In the genomic region with DNA sequence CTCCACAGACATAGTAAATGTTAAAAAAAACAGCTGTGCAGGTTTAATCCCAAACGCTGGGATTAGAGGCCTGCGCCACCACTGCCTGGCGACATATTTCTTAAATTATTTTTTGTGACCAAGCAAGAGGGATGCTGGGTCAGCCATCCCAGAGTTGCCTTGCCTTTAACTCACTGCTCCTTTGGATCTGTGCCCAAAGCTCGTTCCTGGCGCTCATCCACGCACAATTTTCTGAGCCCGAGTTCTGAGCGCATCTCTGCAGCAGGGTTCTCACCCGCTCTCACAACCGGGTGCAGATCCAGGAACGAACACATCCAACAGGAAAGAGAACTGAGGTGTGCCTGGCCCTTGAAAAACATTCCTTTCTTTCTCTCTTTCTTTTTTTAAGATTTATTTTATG, we compare ENCODE assay signal across 9 mouse cellular contexts. TPM values are rescaled to one million over a fixed set of nuclear protein-coding genes. Genes with fewer than 3 reads are reported as not detected.
A peak's percentile ranks its signal among the peaks of the same experiment; 100 is the strongest.
DNase-seq lines count a peak whose midpoint lies in the region; ATAC-seq and TF ChIP-seq lines count a peak whose summit lies in the region.
"Had no signal": no experiment of that assay in that cellular context is flagged by ENCODE, and none has a peak within 500 bp of the region (broad histone marks: within the 10 kb centered on the region; RNA-seq: fewer than 3 reads in every experiment).

No protein-coding gene starts in this region.

- no peaks in the 10 kb centered on the region for H3K27me3 ChIP-seq in limb, embryonic 13.5 days
- no peaks in the 10 kb centered on the region for H3K27me3 ChIP-seq in limb, embryonic 10.5 days (ENCODE audit: low read depth, poor library complexity, severe bottlenecking)

- H3K4me1 ChIP-seq in limb, embryonic 13.5 days = peaks cover 11% of the 10 kb centered on the region
- peaks cover 20% of the 10 kb centered on the region for H3K4me1 ChIP-seq in limb, embryonic 10.5 days

- H3K9me3 ChIP-seq in limb, embryonic 13.5 days = no peaks in the 10 kb centered on the region
- no peaks in the 10 kb centered on the region for H3K9me3 ChIP-seq in limb, embryonic 10.5 days (replicated peaks)

- no peak for ATAC-seq in cerebellum, adult (ENCODE audit: insufficient number of reproducible peaks, low FRiP score, low TSS enrichment)
- ATAC-seq in limb, embryonic 13.5 days (ENCODE audit: low FRiP score, low read depth) = no peak

- no peak for TF ChIP-seq POLR2A in brain, embryonic 14.5 days (IDR thresholded peaks at IDR 0.05; ENCODE audit: borderline replicate concordance, extremely low read depth, insufficient read depth, insufficient read length, poor library complexity, severe bottlenecking)

- H3K9ac ChIP-seq in limb, embryonic 13.5 days = 0 out of 2 replicates have a peak overlapping the region, but pooled peaks have one; percentile 10

- peak; percentile 26 for DNase-seq in cerebellum, adult 11 months
- DNase-seq in limb, embryonic 10.5 days (ENCODE audit: low spot score) = no peak
- peak; percentile 23 for DNase-seq in brain, embryonic 14.5 days (ENCODE audit: low read depth)
- DNase-seq in kidney, postnatal 10 days = peak; percentile 53
- DNase-seq in thymus, postnatal 0 days (ENCODE audit: low spot score) = no peak
- DNase-seq in thymus, postnatal 36 days = no peak

- no peak overlapping the region for H3K4me3 ChIP-seq in limb, embryonic 13.5 days
- H3K4me3 ChIP-seq in limb, embryonic 10.5 days = no peak overlapping the region

- no peak for TF ChIP-seq CTCF in brain, embryonic 14.5 days (IDR thresholded peaks at IDR 0.05; ENCODE audit: borderline replicate concordance, extremely low read depth, insufficient read depth, insufficient read length)

- no peak overlapping the region for H3K4me2 ChIP-seq in limb, embryonic 13.5 days (replicated peaks)

- no peaks in the 10 kb centered on the region for H3K36me3 ChIP-seq in limb, embryonic 13.5 days
- H3K36me3 ChIP-seq in limb, embryonic 10.5 days = no peaks in the 10 kb centered on the region

- no peak overlapping the region for H3K27ac ChIP-seq in limb, embryonic 13.5 days
- no peak overlapping the region for H3K27ac ChIP-seq in limb, embryonic 10.5 days

- WGBS in limb, embryonic 13.5 days = 70% methylated on average over 11 of the region's 11 CpGs
- WGBS in limb, embryonic 10.5 days = 79% methylated on average over 11 of the region's 11 CpGs

RNA-seq across cellular contexts. Expression of gene Hnf1a, which starts 7.6 kb away (rescaled TPM):
- 0.05 TPM in 1 of 2 replicates, not detected in the other for polyA plus RNA-seq in limb, embryonic 13.5 days (2015; fragmentation: Nextera tagmentation; extraction: Ambion mirVana)
- polyA plus RNA-seq in limb, embryonic 10.5 days (2016; fragmentation: Nextera tagmentation; extraction: Ambion mirVana) = 0.09 and 0.11 TPM in 2 replicates
- polyA plus RNA-seq in brain, embryonic 14.5 days (2012; rRNA removed) = not detected in 2 replicates
- polyA plus RNA-seq in thymus, postnatal 0 days (2015; fragmentation: Nextera tagmentation; extraction: Ambion mirVana) = 1.3 and 1.6 TPM in 2 replicates
- polyA plus RNA-seq: hindbrain, embryonic 11.5 days had no signal

RNA-seq across cellular contexts. Expression of gene Sppl3, which starts 32.5 kb away (rescaled TPM):
- 16.2 and 17.3 TPM in 2 replicates for polyA plus RNA-seq in limb, embryonic 13.5 days (2015; fragmentation: Nextera tagmentation; extraction: Ambion mirVana)
- 15.2 and 15.3 TPM in 2 replicates for polyA plus RNA-seq in limb, embryonic 10.5 days (2016; fragmentation: Nextera tagmentation; extraction: Ambion mirVana)
- 129 TPM in 2 replicates for polyA plus RNA-seq in brain, embryonic 14.5 days (2012; rRNA removed)
- polyA plus RNA-seq in thymus, postnatal 0 days (2015; fragmentation: Nextera tagmentation; extraction: Ambion mirVana) = 15.2 and 22.3 TPM in 2 replicates

RNA-seq across cellular contexts. Expression of gene 2210016L21Rik, which starts 36.5 kb away (rescaled TPM):
- polyA plus RNA-seq in limb, embryonic 13.5 days (2015; fragmentation: Nextera tagmentation; extraction: Ambion mirVana) = 73.3 and 73.9 TPM in 2 replicates
- 42.3 and 48.6 TPM in 2 replicates for polyA plus RNA-seq in limb, embryonic 10.5 days (2016; fragmentation: Nextera tagmentation; extraction: Ambion mirVana)
- 69.2 and 72.7 TPM in 2 replicates for polyA plus RNA-seq in brain, embryonic 14.5 days (2012; rRNA removed)
- polyA plus RNA-seq in thymus, postnatal 0 days (2015; fragmentation: Nextera tagmentation; extraction: Ambion mirVana) = 58.5 and 69.2 TPM in 2 replicates

RNA-seq across cellular contexts. Expression of gene Oasl1, which starts 55.4 kb away (rescaled TPM):
- 0.49 and 0.62 TPM in 2 replicates for polyA plus RNA-seq in limb, embryonic 13.5 days (2015; fragmentation: Nextera tagmentation; extraction: Ambion mirVana)
- 0.09 and 0.24 TPM in 2 replicates for polyA plus RNA-seq in limb, embryonic 10.5 days (2016; fragmentation: Nextera tagmentation; extraction: Ambion mirVana)
- polyA plus RNA-seq in brain, embryonic 14.5 days (2012; rRNA removed) = 0.21 and 0.42 TPM in 2 replicates
- polyA plus RNA-seq in thymus, postnatal 0 days (2015; fragmentation: Nextera tagmentation; extraction: Ambion mirVana) = 5.0 and 6.3 TPM in 2 replicates

Comparison
In these comparisons a context has a peak if more than half of its experiments do, and no peak if none do; other contexts are left out.
1. DNase-seq: peak in cerebellum, adult 11 months (single experiment), brain, embryonic 14.5 days (single experiment) and kidney, postnatal 10 days (single experiment); none in limb, embryonic 10.5 days (single experiment), thymus, postnatal 0 days (single experiment) and thymus, postnatal 36 days (0 of 2).